Mouse (Mus musculus): ENCODE data around the gene Olfr270. TPM values are rescaled to one million over a fixed set of nuclear protein-coding genes. Genes with fewer than 3 reads are reported as not detected.

Gene Olfr270
- total RNA-seq (2021) = not detected in 2 replicates
- long read RNA-seq, experiment 1 = 0 reads
- long read RNA-seq, experiment 2 = 0 reads

GRCm38 (mm10) chr4:52964247-52964646 is at the start of gene Olfr270:
TSS of gene Olfr270 (plus strand) at chr4:52964547.
- DNase-seq = no peak

- DNase-seq = no peak
Measured at GRCm38 (mm10) chr4:52916659-52917310, 47.6 kb upstream of the Olfr270 start.

GRCm38 (mm10) chr4:52917311-52917688 is 47.0 kb upstream of the Olfr270 start:
- no peak for DNase-seq

GRCm38 (mm10) chr4:52919078-52919477 is 45.3 kb upstream of the Olfr270 start, which contains the start of gene Olfr272:
TSS of gene Olfr272 (minus strand) at chr4:52919178.
- DNase-seq = no peak

GRCm38 (mm10) chr4:52930480-52930879 is 33.9 kb upstream of the Olfr270 start:
- DNase-seq = no peak

GRCm38 (mm10) chr4:52946665-52947064 is 17.7 kb upstream of the Olfr270 start:
- no peak for DNase-seq

GRCm38 (mm10) chr4:52949005-52949404 is 15.3 kb upstream of the Olfr270 start:
- no peak for DNase-seq

GRCm38 (mm10) chr4:52958693-52959092 is 5.7 kb upstream of the Olfr270 start:
- peak; percentile 10 for DNase-seq

GRCm38 (mm10) chr4:52985216-52985615 is 20.9 kb downstream of the Olfr270 start:
- no peak for DNase-seq

- no peak for DNase-seq
Measured at GRCm38 (mm10) chr4:52986266-52986665, 21.9 kb downstream of the Olfr270 start.

- peak; percentile 9 for DNase-seq
Measured at GRCm38 (mm10) chr4:52989248-52989647, 24.9 kb downstream of the Olfr270 start, which contains the start of gene Nipsnap3a. TSS of gene Nipsnap3a (plus strand) at chr4:52989272.

GRCm38 (mm10) chr4:52999449-52999848 is 35.1 kb downstream of the Olfr270 start:
- no peak for DNase-seq

GRCm38 (mm10) chr4:53000154-53000553 is 35.8 kb downstream of the Olfr270 start:
- no peak for DNase-seq

- DNase-seq = no peak
Measured at GRCm38 (mm10) chr4:53009183-53009582, 44.8 kb downstream of the Olfr270 start.

GRCm38 (mm10) chr4:53009871-53010270 is 45.5 kb downstream of the Olfr270 start:
- DNase-seq = no peak

- DNase-seq = peak; percentile 99
Measured at GRCm38 (mm10) chr4:53011732-53012361, 47.5 kb downstream of the Olfr270 start, which contains the start of gene Nipsnap3b. TSS of gene Nipsnap3b (plus strand) at chr4:53011880.

- no peak for DNase-seq
Measured at GRCm38 (mm10) chr4:53014421-53014820, 50.1 kb downstream of the Olfr270 start.

- DNase-seq = no peak
Measured at GRCm38 (mm10) chr4:53015024-53015423, 50.7 kb downstream of the Olfr270 start.

- DNase-seq = no peak
Measured at GRCm38 (mm10) chr4:53018392-53018791, 54.0 kb downstream of the Olfr270 start.
